Mouse (Mus musculus) testis, adult 2 months (tissue): ENCODE data around the gene Slc25a40.
A peak's percentile ranks its signal among the peaks of the same experiment; 100 is the strongest.

Experiments used
- CTCF ChIP-seq: fragments of 200-500 bp; IDR thresholded peaks from 2 replicates; pipeline ENCODE4 v1.5.1; 2012; ENCODE audit warnings: low read depth, mild to moderate bottlenecking, inconsistent platforms, low read length, moderate library complexity; ENCODE audit not compliant: control insufficient read depth, insufficient read depth, insufficient replicate concordance
- POLR2A ChIP-seq: fragments of 200-500 bp; IDR thresholded peaks from 2 replicates; pipeline ENCODE4 v1.6.1; 2012; ENCODE audit warnings: low read depth, mild to moderate bottlenecking, inconsistent platforms, low read length, moderate library complexity; ENCODE audit not compliant: control insufficient read depth

DNA sequence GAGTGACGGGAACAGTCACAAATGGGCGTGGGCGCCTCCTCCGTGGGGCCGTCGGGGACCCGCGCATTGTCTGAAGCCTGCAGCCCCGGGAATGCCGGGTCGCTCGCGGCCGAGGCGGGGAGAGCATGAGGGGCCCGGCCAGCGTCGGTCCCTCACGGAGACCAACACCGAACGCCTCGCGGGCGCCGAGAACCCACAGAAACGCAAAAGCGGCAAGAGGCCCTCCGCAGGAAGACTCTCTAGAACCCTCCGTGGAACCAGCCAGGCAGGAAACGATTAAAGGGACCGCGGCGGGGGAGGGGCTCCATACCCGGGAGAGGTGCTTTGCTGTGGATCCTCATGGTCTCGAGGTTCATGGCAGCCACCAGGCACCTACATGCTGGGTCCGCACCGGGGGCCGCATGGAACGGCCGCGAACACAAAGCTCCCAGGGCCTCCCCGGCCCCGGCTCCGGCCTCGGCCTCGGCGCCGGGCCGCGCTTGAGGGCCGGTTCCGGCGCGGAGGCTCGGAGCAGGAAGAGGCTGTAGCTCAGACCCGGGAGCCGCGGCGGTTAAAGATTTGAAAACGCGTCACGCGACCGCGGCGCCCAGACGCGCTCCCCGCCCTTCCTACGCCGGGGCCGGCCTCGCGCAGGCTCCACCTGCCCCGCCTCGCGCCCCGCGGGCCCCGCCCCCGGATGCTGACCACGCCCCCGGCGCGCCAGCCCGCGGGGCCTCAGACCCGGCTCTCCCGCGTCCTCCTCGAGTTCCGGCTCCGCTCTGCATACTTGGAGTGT, at the start of gene Slc25a40, which contains the start of gene Dbf4:
- TF ChIP-seq CTCF: no peak
- peak; percentile 78 for TF ChIP-seq POLR2A
